Mouse (Mus musculus) urinary bladder, postnatal 14 days (tissue): Measurements from ENCODE around the gene Klhl5.
"Not testable (repeated sequence)": the region's sequence is repeated elsewhere in the genome, so short reads cannot be mapped to it uniquely, and the experiment has no call there.

ENCODE experiments used
- DNase-seq: peaks from one replicate; pipeline ENCODE4 v3.0.0; 2021; ENCODE audit warnings: low spot score

The Klhl5 gene

GRCm38 (mm10) chr5:65097457-65097856 is 9.9 kb upstream of the Klhl5 start:
- DNase-seq, result no peak

GRCm38 (mm10) chr5:65100002-65100401 is 7.3 kb upstream of the Klhl5 start:
- no peak for DNase-seq

- no peak for DNase-seq
These were observed 6.1 kb upstream of the Klhl5 start for GRCm38 (mm10) chr5:65101209-65101608.

- DNase-seq, result no peak
These were observed 5.7 kb upstream of the Klhl5 start for GRCm38 (mm10) chr5:65101621-65102020.

GRCm38 (mm10) chr5:65102026-65102640 is 5.2 kb upstream of the Klhl5 start:
- DNase-seq, result peak; percentile 12

GRCm38 (mm10) chr5:65102641-65103042 is 4.7 kb upstream of the Klhl5 start:
- DNase-seq, result no peak

- peak; percentile 23 for DNase-seq
These were observed 564 bp downstream of the Klhl5 start for GRCm38 (mm10) chr5:65107773-65108432.

- not testable (repeated sequence) for DNase-seq
These were observed 4.9 kb downstream of the Klhl5 start for GRCm38 (mm10) chr5:65112225-65112624.

- DNase-seq, result no peak
These were observed 6.0 kb downstream of the Klhl5 start for GRCm38 (mm10) chr5:65113323-65113722.

- no peak for DNase-seq
These were observed 9.4 kb downstream of the Klhl5 start for GRCm38 (mm10) chr5:65116789-65117188.

- DNase-seq, result no peak
These were observed 12.2 kb downstream of the Klhl5 start for GRCm38 (mm10) chr5:65119495-65119894.

GRCm38 (mm10) chr5:65119918-65120317 is 12.6 kb downstream of the Klhl5 start:
- DNase-seq, result no peak

- DNase-seq, result no peak
These were observed 15.3 kb downstream of the Klhl5 start for GRCm38 (mm10) chr5:65122616-65123015.

GRCm38 (mm10) chr5:65126137-65126536 is 18.8 kb downstream of the Klhl5 start:
- DNase-seq, result no peak

GRCm38 (mm10) chr5:65128481-65128880 is 21.1 kb downstream of the Klhl5 start:
- DNase-seq, result no peak

- no peak for DNase-seq
These were observed 23.3 kb downstream of the Klhl5 start for GRCm38 (mm10) chr5:65130528-65131210.

- no peak for DNase-seq
These were observed 24.0 kb downstream of the Klhl5 start for GRCm38 (mm10) chr5:65131211-65131879.

GRCm38 (mm10) chr5:65136159-65136558 is 28.8 kb downstream of the Klhl5 start:
- DNase-seq, result no peak

GRCm38 (mm10) chr5:65137073-65137472 is 29.7 kb downstream of the Klhl5 start:
- DNase-seq, result no peak

GRCm38 (mm10) chr5:65141242-65141641 is 33.9 kb downstream of the Klhl5 start:
- DNase-seq, result no peak

GRCm38 (mm10) chr5:65142247-65142646 is 34.9 kb downstream of the Klhl5 start:
- DNase-seq, result no peak

- no peak for DNase-seq
These were observed 38.3 kb downstream of the Klhl5 start for GRCm38 (mm10) chr5:65145499-65146101.
